Mouse (Mus musculus): Measurements from ENCODE around the gene Xrcc6. TPM values are rescaled to one million over a fixed set of nuclear protein-coding genes. Genes with fewer than 3 reads are reported as not detected.

Xrcc6 gene
- polyA plus RNA-seq, 1 experiment from 2014 or later: 85.8 TPM

DNA sequence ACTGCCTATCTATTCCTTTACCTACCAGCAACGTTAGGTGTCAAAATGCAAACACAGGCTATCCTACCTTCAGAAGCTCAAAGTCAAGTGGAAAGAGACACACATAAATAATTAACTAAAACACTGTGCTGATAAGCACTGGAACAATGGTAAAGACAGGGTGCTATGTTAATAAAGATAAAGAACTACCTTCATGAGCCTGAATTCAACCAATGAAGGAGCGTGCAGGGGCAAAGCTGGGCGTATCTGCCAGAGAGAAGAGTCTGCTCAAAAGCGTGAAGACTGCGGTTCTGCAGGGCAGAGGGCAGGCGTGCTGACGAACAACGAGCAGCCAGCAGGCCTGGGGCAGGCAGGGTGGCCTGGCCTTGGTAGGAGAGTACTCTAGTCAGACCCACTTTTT is 16.6 kb downstream of the Xrcc6 start:
- Histone ChIP-seq H3K27ac (no peak overlapping the region), H3K4me3 (no peak overlapping the region), H3K4me1 (no peaks in the 10 kb centered on the region), H3K4me2 (replicated peaks) (no peak overlapping the region), H3K9ac (no peak overlapping the region), H3K9me3 (no peaks in the 10 kb centered on the region), H3K36me3 (peaks cover 23% of the 10 kb centered on the region; the same call in 1 of the 2 replicates), H3K27me3 (no peaks in the 10 kb centered on the region)
- ATAC-seq (ENCODE audit: insufficient number of reproducible peaks, insufficient read depth, low FRiP score, low TSS enrichment): no peak
- WGBS: 90% methylated on average over 8 of the region's 8 CpGs

DNA sequence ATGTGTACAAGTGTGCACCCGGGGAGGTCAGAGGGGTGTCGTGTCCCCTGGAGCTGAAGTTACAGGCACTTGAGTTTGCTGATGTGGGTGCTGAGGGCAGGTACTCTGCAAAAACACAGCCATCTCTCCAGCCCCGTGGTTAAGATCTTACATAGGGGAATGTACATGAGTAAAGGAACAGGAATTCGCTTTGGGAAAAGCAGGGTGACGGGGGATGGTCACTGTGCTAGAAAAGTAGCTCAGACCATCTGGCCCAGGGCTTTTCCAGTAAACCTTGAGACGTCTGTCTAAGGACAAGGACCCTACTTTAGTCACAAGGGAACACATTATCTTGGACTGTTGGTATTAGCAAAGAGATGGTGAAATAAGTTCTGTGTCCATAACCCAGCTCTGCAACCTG is 24.3 kb downstream of the Xrcc6 start:
- H3K4me2 ChIP-seq (replicated peaks): no peak overlapping the region
- 79% methylated on average over 6 of the region's 6 CpGs for WGBS
- no peaks in the 10 kb centered on the region for H3K9me3 ChIP-seq
- H3K9ac ChIP-seq: no peak overlapping the region
- peaks cover 14% of the 10 kb centered on the region for H3K4me1 ChIP-seq
- H3K27ac ChIP-seq: no peak overlapping the region
- no peak overlapping the region for H3K4me3 ChIP-seq
- ATAC-seq (ENCODE audit: insufficient number of reproducible peaks, insufficient read depth, low FRiP score, low TSS enrichment): no peak
- H3K36me3 ChIP-seq: no peaks in the 10 kb centered on the region
- no peaks in the 10 kb centered on the region for H3K27me3 ChIP-seq

DNA sequence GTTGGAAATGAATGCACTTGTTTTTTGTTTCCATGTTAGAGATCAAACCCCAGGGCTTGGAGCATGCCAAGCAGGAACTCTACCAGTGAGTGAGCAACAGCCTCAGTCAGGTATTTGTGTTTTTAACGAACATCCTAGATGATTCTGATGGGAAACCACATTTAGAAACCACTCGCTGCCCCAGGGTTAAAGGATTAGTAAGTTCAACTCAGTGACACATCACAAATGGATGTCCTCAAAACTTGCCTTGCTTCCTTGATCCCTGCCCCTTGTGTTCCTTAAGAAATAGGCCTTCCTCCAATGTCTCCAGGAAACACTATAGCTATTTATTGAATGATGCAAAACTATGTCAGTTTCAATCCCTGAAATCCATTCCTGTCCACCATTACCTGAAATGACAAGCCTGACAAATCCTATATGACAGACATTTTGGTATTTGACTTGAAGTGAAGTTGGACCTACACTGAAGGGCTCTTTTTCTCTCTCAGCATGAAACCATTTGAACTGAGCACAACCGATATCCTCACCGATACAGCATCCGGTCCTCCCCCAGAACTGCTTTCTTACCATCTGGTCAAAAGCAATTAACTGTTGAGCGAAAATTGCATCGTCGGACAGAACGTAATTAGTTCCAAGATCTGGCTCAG is 27.2 kb downstream of the Xrcc6 start:
- Histone ChIP-seq H3K4me3 (peak overlapping the region; percentile 92), H3K4me2 (replicated peaks) (peak overlapping the region; percentile 93), H3K9ac (peak overlapping the region; percentile 84), H3K36me3 (peaks cover 5% of the 10 kb centered on the region; the same call in 1 of the 2 replicates), H3K27me3 (no peaks in the 10 kb centered on the region), H3K27ac (0 out of 2 replicates have a peak overlapping the region, but pooled peaks have one; percentile 74), H3K4me1 (peaks cover 14% of the 10 kb centered on the region), H3K9me3 (no peaks in the 10 kb centered on the region)
- no peak for ATAC-seq (ENCODE audit: insufficient number of reproducible peaks, insufficient read depth, low FRiP score, low TSS enrichment)
- 14% methylated on average over 9 of the region's 9 CpGs for WGBS

DNA sequence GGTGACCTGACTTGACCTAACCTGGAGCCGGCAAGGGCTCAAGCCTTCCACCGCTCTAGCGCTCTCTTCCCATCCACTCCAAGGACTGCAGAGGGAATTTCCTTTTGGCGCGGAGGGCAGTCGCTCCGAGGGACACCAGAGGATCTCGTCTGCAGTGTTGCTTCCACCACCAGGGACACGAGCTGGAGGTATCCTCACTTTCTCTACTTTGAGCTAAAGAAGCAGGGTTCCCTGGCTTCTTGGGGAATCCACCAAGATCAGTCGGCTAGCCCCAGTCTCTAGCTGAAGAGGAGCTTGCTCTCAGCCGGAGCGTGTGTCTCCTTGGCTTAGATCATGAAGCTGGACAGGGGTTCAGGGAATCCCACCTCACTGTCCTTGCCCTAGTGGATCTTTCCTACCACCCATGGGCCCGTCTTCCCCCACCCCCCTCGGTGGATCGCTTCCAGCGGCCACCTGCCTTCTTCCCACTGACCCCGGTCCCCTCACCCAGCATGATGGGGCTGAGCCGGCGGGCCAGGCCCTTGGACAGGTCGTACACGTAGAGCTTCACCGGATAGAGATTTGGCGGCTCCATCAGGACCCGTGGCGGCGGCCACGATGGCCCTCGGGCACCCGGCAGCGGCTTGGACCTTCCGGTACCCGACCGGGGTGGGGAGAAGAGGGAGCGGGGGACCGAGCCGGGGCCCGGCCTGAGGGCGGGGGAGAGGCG is 27.9 kb downstream of the Xrcc6 start:
- Histone ChIP-seq H3K9me3 (no peaks in the 10 kb centered on the region), H3K4me3 (peak overlapping the region; percentile 92), H3K4me2 (replicated peaks) (peak overlapping the region; percentile 93), H3K9ac (peak overlapping the region; percentile 84), H3K27ac (peak overlapping the region; percentile 74), H3K27me3 (no peaks in the 10 kb centered on the region), H3K4me1 (peaks cover 14% of the 10 kb centered on the region), H3K36me3 (peaks cover 10% of the 10 kb centered on the region; the same call in 1 of the 2 replicates)
- under 1% methylated on average over 39 of the region's 39 CpGs for WGBS
- ATAC-seq (ENCODE audit: insufficient number of reproducible peaks, insufficient read depth, low FRiP score, low TSS enrichment): peak; percentile 75

DNA sequence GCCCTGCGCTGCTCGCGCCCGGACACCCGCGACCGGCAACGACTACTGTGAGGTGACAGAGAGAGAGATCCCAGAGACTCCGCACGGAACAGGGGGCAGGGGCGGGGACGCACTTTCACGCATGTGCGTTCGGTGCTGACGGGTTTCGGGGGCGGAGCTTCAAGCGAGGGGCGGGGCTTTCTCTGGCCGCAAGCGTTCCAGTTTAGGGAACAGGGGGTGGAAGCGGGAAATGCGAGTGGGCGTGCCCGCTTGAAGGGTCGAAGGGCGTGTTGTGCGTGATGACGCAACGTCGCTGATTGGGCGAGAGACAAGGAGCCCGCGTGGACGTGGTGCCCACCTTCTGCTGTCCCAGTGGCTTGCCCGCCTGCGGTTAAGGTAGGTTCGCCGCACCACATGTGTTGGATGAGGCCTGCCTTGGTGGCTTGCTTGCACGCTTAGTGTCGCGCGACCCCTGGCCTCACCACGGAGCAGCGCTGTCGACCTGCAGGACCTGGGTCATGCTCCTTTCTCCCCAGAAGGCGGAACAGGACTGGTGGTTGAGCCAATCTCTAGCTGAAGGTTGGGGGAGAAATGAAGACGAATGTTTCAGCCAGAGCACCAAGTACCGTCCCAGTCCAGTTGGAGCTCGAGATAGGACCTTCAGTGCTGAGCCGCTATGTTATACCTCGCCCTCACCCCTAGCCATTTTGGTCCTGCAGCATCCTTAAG is 28.6 kb downstream of the Xrcc6 start:
- ATAC-seq (ENCODE audit: insufficient number of reproducible peaks, insufficient read depth, low FRiP score, low TSS enrichment): peak; percentile 94
- H3K4me1 ChIP-seq: peaks cover 14% of the 10 kb centered on the region
- peak overlapping the region; percentile 84 for H3K9ac ChIP-seq
- peak overlapping the region; percentile 92 for H3K4me3 ChIP-seq
- H3K27ac ChIP-seq: peak overlapping the region; percentile 74
- H3K27me3 ChIP-seq: no peaks in the 10 kb centered on the region
- WGBS: under 1% methylated on average over 53 of the region's 53 CpGs
- H3K36me3 ChIP-seq: peaks cover 10% of the 10 kb centered on the region; the same call in 1 of the 2 replicates
- peak overlapping the region; percentile 93 for H3K4me2 ChIP-seq (replicated peaks)
- H3K9me3 ChIP-seq: no peaks in the 10 kb centered on the region

DNA sequence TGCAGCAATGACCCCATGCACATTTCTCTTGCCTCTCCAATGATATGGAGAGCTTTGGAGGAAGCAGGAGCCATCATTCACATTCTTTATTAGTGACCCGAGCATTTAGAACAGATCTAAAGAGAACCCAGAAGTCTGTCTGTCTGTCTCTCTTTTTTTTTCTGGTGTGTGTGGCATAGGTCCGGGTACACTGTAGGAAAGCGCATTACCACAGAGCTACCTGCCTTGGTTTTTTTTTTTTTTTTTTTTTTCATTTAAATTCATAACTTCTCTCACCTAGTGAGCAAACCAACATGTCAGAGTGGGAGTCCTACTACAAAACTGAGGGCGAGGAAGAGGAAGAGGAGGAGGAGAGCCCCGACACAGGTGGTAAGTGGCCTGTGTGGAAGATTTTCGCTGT is 29.2 kb downstream of the Xrcc6 start:
- no peaks in the 10 kb centered on the region for H3K27me3 ChIP-seq
- H3K36me3 ChIP-seq: peaks cover 12% of the 10 kb centered on the region; the same call in 1 of the 2 replicates
- H3K4me3 ChIP-seq: peak overlapping the region; percentile 92
- peak overlapping the region; percentile 55; the same call in 1 of the 2 replicates for H3K27ac ChIP-seq
- H3K4me1 ChIP-seq: peaks cover 14% of the 10 kb centered on the region
- H3K9me3 ChIP-seq: no peaks in the 10 kb centered on the region
- peak overlapping the region; percentile 93 for H3K4me2 ChIP-seq (replicated peaks)
- no peak for ATAC-seq (ENCODE audit: insufficient number of reproducible peaks, insufficient read depth, low FRiP score, low TSS enrichment)
- WGBS: 17% methylated on average over 6 of the region's 6 CpGs
- peak overlapping the region; percentile 67 for H3K9ac ChIP-seq

DNA sequence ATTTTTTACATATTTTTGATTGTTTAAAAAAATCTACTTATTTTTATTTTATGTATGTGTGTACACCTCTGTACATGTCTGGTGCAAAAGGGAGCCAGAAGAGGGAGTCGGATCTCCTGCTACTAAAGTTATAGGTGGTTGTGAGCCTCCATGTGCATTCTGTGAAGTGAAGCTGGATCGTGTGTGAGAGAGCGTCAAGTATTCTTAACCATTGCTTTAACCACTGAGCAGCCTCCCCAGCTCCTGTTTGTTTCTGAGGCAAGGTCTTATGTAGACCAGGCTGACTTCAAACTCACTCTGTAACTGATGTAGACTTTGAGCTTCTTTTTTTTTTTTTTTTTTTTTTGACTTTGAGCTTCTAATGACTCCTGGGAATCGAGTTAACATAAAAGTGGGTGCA is 29.8 kb downstream of the Xrcc6 start:
- peaks cover 17% of the 10 kb centered on the region; the same call in 1 of the 2 replicates for H3K36me3 ChIP-seq
- H3K27ac ChIP-seq: no peak overlapping the region
- H3K27me3 ChIP-seq: no peaks in the 10 kb centered on the region
- WGBS: 76% methylated on average over 4 of the region's 4 CpGs
- no peak for ATAC-seq (ENCODE audit: insufficient number of reproducible peaks, insufficient read depth, low FRiP score, low TSS enrichment)
- peaks cover 14% of the 10 kb centered on the region for H3K4me1 ChIP-seq
- no peak overlapping the region for H3K4me2 ChIP-seq (replicated peaks)
- H3K9me3 ChIP-seq: no peaks in the 10 kb centered on the region
- no peak overlapping the region for H3K4me3 ChIP-seq
- no peak overlapping the region for H3K9ac ChIP-seq

DNA sequence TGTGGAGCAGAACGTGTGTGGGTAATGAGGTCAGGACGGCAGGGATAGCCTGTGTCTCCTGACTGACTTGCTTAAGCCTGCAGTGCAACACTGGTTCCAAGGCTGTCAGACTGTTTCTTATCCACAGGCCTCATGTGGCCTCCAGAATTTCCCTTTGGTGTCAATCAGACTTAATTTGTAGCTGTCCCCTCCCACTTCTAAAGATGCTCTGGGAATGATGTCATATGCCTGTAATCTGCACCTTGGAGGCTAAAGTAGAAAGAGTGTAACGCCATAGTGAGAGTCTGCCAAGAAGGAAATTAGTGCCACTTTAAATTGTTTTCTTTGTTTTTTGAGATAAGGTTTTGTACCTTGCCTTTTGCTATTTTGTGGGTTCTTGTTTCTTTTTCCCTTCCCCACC is 31.7 kb downstream of the Xrcc6 start:
- peaks cover 35% of the 10 kb centered on the region for H3K36me3 ChIP-seq
- no peak for ATAC-seq (ENCODE audit: insufficient number of reproducible peaks, insufficient read depth, low FRiP score, low TSS enrichment)
- 84% methylated on average over 3 of the region's 3 CpGs for WGBS

DNA sequence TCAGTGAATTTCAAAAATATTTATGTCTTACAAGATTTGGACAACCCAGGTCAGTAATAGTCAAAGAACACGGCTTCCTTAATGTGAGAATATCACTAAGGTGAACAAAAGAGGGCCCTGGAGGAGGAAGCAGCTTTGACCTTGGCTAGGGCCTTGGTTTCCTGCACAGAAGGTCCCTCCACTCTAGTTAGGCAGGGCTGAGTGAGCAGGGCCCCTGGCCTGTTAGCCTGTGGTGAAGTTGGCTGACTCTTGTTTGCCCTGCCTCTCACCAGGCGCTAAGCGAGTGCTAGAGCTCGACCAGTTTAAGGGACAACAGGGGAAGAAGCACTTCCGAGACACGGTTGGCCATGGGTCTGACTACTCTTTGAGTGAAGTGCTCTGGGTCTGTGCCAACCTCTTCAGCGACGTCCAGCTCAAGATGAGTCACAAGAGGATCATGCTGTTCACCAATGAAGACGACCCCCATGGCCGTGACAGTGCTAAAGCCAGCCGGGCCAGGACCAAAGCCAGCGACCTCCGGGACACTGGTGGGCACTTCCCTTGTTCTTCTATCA is 35.0 kb downstream of the Xrcc6 start:
- Histone ChIP-seq H3K27ac (no peak overlapping the region), H3K4me2 (replicated peaks) (no peak overlapping the region), H3K4me1 (no peaks in the 10 kb centered on the region), H3K4me3 (no peak overlapping the region), H3K27me3 (no peaks in the 10 kb centered on the region), H3K9ac (no peak overlapping the region), H3K36me3 (peaks cover 66% of the 10 kb centered on the region), H3K9me3 (no peaks in the 10 kb centered on the region)
- 90% methylated on average over 13 of the region's 13 CpGs for WGBS
- ATAC-seq (ENCODE audit: insufficient number of reproducible peaks, insufficient read depth, low FRiP score, low TSS enrichment): no peak

More for the DNA sequence above, 31.7 kb downstream of the Xrcc6 start:
- Histone ChIP-seq H3K9ac (no peak overlapping the region), H3K9me3 (no peaks in the 10 kb centered on the region), H3K27me3 (no peaks in the 10 kb centered on the region), H3K4me1 (peaks cover 8% of the 10 kb centered on the region), H3K4me3 (no peak overlapping the region), H3K27ac (no peak overlapping the region), H3K4me2 (replicated peaks) (no peak overlapping the region)

DNA sequence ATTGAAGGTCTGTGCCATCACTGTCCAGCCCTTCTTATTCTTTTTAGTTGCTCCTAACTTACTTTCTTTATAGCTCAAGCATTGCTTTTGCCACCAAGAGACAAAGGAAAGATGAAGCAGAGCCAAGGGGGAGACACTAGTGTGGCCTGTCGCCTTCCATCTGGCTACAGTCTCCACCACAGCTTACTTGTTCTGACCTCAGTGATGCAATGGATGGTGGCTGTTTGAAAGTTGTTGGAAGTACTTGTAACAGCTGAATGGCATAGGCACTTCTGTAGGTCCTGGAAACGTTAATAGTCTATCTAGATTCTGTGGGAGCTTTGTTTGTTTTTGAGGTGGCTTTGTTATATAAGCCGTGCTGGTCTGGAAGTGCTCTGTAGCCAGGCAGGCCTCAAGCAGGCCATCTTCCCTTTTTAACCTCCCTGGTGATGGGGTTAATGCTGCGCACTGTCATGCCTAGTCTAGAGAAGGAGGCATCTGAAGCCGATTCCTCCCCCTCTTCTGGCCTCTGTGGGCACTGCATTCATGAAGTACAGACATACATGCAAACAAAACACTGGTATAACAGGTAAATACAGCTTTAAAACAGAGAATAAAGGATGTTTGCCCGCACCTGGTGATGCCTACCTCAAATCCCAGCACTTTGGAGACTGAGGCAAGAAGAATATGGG is 36.5 kb downstream of the Xrcc6 start:
- H3K27me3 ChIP-seq: no peaks in the 10 kb centered on the region
- 92% methylated on average over 6 of the region's 6 CpGs for WGBS
- no peaks in the 10 kb centered on the region for H3K9me3 ChIP-seq
- no peak overlapping the region for H3K9ac ChIP-seq
- H3K4me3 ChIP-seq: no peak overlapping the region
- ATAC-seq (ENCODE audit: insufficient number of reproducible peaks, insufficient read depth, low FRiP score, low TSS enrichment): no peak
- no peak overlapping the region for H3K27ac ChIP-seq
- H3K4me1 ChIP-seq: no peaks in the 10 kb centered on the region
- peaks cover 75% of the 10 kb centered on the region for H3K36me3 ChIP-seq
- H3K4me2 ChIP-seq (replicated peaks): no peak overlapping the region

DNA sequence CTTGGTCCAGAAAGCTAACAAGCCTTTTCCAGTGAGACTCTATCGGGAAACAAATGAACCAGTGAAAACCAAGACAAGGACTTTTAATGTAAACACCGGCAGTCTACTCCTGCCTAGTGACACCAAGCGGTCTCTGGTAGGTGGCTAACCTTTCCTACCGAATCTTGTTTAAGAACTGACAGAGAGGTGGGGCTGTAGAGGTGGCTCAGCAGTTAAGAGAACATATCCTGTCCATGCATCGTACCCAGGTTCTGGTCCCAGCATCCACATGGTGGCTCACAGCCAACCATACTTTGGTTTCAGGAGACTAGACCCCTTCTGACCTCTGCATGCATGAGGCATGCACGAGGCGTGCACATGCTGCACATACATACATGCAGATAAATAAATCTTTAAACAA is 39.6 kb downstream of the Xrcc6 start:
- no peak for ATAC-seq (ENCODE audit: insufficient number of reproducible peaks, insufficient read depth, low FRiP score, low TSS enrichment)
- WGBS: 91% methylated on average over 7 of the region's 7 CpGs
- H3K27me3 ChIP-seq: no peaks in the 10 kb centered on the region
- H3K9me3 ChIP-seq: no peaks in the 10 kb centered on the region
- no peak overlapping the region for H3K9ac ChIP-seq
- peaks cover 93% of the 10 kb centered on the region for H3K36me3 ChIP-seq
- H3K4me1 ChIP-seq: no peaks in the 10 kb centered on the region
- H3K4me3 ChIP-seq: no peak overlapping the region
- H3K4me2 ChIP-seq (replicated peaks): no peak overlapping the region
- H3K27ac ChIP-seq: no peak overlapping the region

Measured in embryonic facial prominence, embryonic 12.5 days (tissue).